Mouse (Mus musculus) ES-E14 (cell line): ENCODE data around the gene Ldhd. TPM values are rescaled to one million over a fixed set of nuclear protein-coding genes. Genes with fewer than 3 reads are reported as not detected.

Source experiments
- DNase-seq: peaks from one replicate; pipeline ENCODE4 v3.0.0-alpha.2; 2013; ENCODE audit warnings: low read depth, low spot score
- H3K27ac ChIP-seq: 2 replicates; pipeline ENCODE4 v1.5.1; 2012; ENCODE audit warnings: low read depth, mild to moderate bottlenecking, low read length, moderate library complexity, mixed read lengths; ENCODE audit not compliant: poor library complexity, insufficient read depth, severe bottlenecking
- H3K36me3 ChIP-seq: 2 replicates; pipeline ENCODE4 v1.6.1; 2012; ENCODE audit warnings: mild to moderate bottlenecking, low read length, moderate library complexity, mixed read lengths; ENCODE audit not compliant: control insufficient read depth, poor library complexity, insufficient read depth, severe bottlenecking
- H3K4me1 ChIP-seq, 2 experiments: fragments of 150-350 bp in 1 of 2; sonication (generic) in 1 of 2; 2 replicates each; pipeline ENCODE4 v1.6.1; 2012; ENCODE audit warnings: low read length in 2 of 2, mild to moderate bottlenecking in 1 of 2, mixed read lengths in 1 of 2; ENCODE audit not compliant: control insufficient read depth in 2 of 2, insufficient read depth in 2 of 2, poor library complexity in 1 of 2
- H3K4me3 ChIP-seq, 2 experiments: fragments of 150-350 bp in 1 of 2; sonication (generic) in 1 of 2; 2 replicates each; pipeline ENCODE4 v1.5.1; 2012; ENCODE audit warnings: low read length in 2 of 2, low read depth in 1 of 2, mild to moderate bottlenecking in 1 of 2, mixed read lengths in 1 of 2; ENCODE audit not compliant: insufficient read depth in 1 of 2, poor library complexity in 1 of 2, severe bottlenecking in 1 of 2
- H3K9ac ChIP-seq: 2 replicates; pipeline ENCODE4 v1.6.1; 2012; ENCODE audit warnings: low read depth, mild to moderate bottlenecking, low read length, mixed read lengths; ENCODE audit not compliant: poor library complexity, insufficient read depth, severe bottlenecking
- H3K9me3 ChIP-seq: fragments of 150-350 bp; sonication (generic); 2 replicates; pipeline ENCODE4 v1.6.1; 2012; ENCODE audit warnings: low read depth, mild to moderate bottlenecking, low read length; ENCODE audit not compliant: control insufficient read depth, insufficient read depth
- CHD2 ChIP-seq: IDR thresholded peaks from 2 replicates; pipeline ENCODE4 v1.6.1; 2014; ENCODE audit warnings: mild to moderate bottlenecking, low read depth, low read length, inconsistent platforms
- HCFC1 ChIP-seq: IDR thresholded peaks from 2 replicates; pipeline ENCODE4 v1.6.1; 2012; ENCODE audit warnings: low read length, inconsistent platforms, borderline replicate concordance; ENCODE audit not compliant: insufficient read depth
- MAFK ChIP-seq: IDR thresholded peaks from 2 replicates; pipeline ENCODE4 v1.6.1; 2014; ENCODE audit warnings: mild to moderate bottlenecking, low read depth, low read length, inconsistent platforms; ENCODE audit not compliant: insufficient read depth
- ZC3H11A ChIP-seq: IDR thresholded peaks from 2 replicates; pipeline ENCODE4 v1.6.1; 2012; ENCODE audit warnings: low read depth, mild to moderate bottlenecking, inconsistent platforms, low read length, borderline replicate concordance
- ZNF384 ChIP-seq: IDR thresholded peaks from 2 replicates; pipeline ENCODE4 v1.6.1; 2012; ENCODE audit warnings: low read depth, low read length, inconsistent platforms
- in situ Hi-C, 2 experiments: fragments of 600-800 bp; cut with MboI; formaldehyde crosslinking; loops; one replicate each; pipeline ENCODE4 v1.15.1; 2025; ENCODE audit warnings: low sequenced_read_pairs in 2 of 2, inconsistent platforms in 1 of 2; ENCODE audit not compliant: unreplicated experiment in 2 of 2
- total RNA-seq: library from RNA; depleted of rRNA; stranded (reverse); fragments of 300-350 nt; gene quantifications from 2 replicates; pipeline ENCODE4 v1.2.3, GENCODE M21; 2012

Ldhd gene
- total RNA-seq, 1 experiment = 0.49 TPM

- no peaks in the 10 kb centered on the region for H3K9me3 ChIP-seq
- in situ Hi-C loops = no loop called here
- H3K9ac ChIP-seq = no peak overlapping the region
- peaks cover 3 to 10% of the 10 kb centered on the region in 2 experiments; a peak in 3 of 4 replicates for H3K4me1 ChIP-seq
- no peak for DNase-seq
- no peak for TF ChIP-seq ZNF384
- no peak for TF ChIP-seq HCFC1
- no peak for TF ChIP-seq CHD2
- no peak for TF ChIP-seq MAFK
- no peak for TF ChIP-seq ZC3H11A
- no peak overlapping the region for H3K4me3 ChIP-seq
- H3K36me3 ChIP-seq = no peaks in the 10 kb centered on the region
- H3K27ac ChIP-seq = no peak overlapping the region
Observed at GRCm38 (mm10) chr8:111607414-111607813, 22.8 kb downstream of the Ldhd start.

- H3K36me3 ChIP-seq = no peaks in the 10 kb centered on the region
- in situ Hi-C loops = no loop called here
- no peaks in the 10 kb centered on the region for H3K9me3 ChIP-seq
Observed at GRCm38 (mm10) chr8:111606961-111607360, 23.2 kb downstream of the Ldhd start.

GRCm38 (mm10) chr8:111604986-111605385 lies 25.2 kb downstream of the Ldhd start:
- no peak for DNase-seq
- Histone ChIP-seq H3K36me3 (no peaks in the 10 kb centered on the region; the same call in 1 of the 2 replicates), H3K27ac (no peak overlapping the region), H3K9me3 (no peaks in the 10 kb centered on the region), H3K4me1 (peaks cover 0 to 2% of the 10 kb centered on the region in 2 experiments; a peak in 1 of 4 replicates), H3K9ac (no peak overlapping the region), H3K4me3 (no peak overlapping the region)
- TF ChIP-seq HCFC1 = no peak
- no peak for TF ChIP-seq CHD2
- TF ChIP-seq ZNF384 = no peak
- TF ChIP-seq MAFK = no peak
- no peak for TF ChIP-seq ZC3H11A
- in situ Hi-C loops = no loop called here

More at GRCm38 (mm10) chr8:111606961-111607360, 23.2 kb downstream of the Ldhd start:
- no peak for DNase-seq
- H3K27ac ChIP-seq = no peak overlapping the region
- no peak overlapping the region for H3K9ac ChIP-seq
- no peak for TF ChIP-seq ZC3H11A
- no peak for TF ChIP-seq HCFC1
- no peak for TF ChIP-seq CHD2
- TF ChIP-seq ZNF384 = no peak
- no peak overlapping the region for H3K4me3 ChIP-seq
- H3K4me1 ChIP-seq = peaks cover 2 to 6% of the 10 kb centered on the region in 2 experiments; a peak in 2 of 4 replicates

GRCm38 (mm10) chr8:111602050-111602449 lies 28.1 kb downstream of the Ldhd start:
- H3K9ac ChIP-seq = no peak overlapping the region
- H3K4me3 ChIP-seq = no peak overlapping the region
- H3K36me3 ChIP-seq = no peaks in the 10 kb centered on the region; the same call in 1 of the 2 replicates
- in situ Hi-C loops = no loop called here
- no peak overlapping the region for H3K27ac ChIP-seq
- TF ChIP-seq HCFC1 (no peak), MAFK (no peak), CHD2 (no peak), ZNF384 (no peak), ZC3H11A (no peak)
- no peaks in the 10 kb centered on the region for H3K4me1 ChIP-seq
- DNase-seq = no peak
- H3K9me3 ChIP-seq = no peaks in the 10 kb centered on the region

- no peaks in the 10 kb centered on the region; the same call in 1 of the 2 replicates for H3K36me3 ChIP-seq
- in situ Hi-C loops = no loop called here
- H3K4me3 ChIP-seq = no peak overlapping the region
- peaks cover 0 to 8% of the 10 kb centered on the region in 2 experiments; a peak in 1 of 4 replicates for H3K4me1 ChIP-seq
- DNase-seq = no peak
- no peak overlapping the region for H3K27ac ChIP-seq
- H3K9me3 ChIP-seq = no peaks in the 10 kb centered on the region
- TF ChIP-seq ZNF384 (no peak), CHD2 (no peak), ZC3H11A (no peak), MAFK (no peak), HCFC1 (no peak)
- H3K9ac ChIP-seq = no peak overlapping the region
Observed at GRCm38 (mm10) chr8:111599707-111600444, 30.3 kb downstream of the Ldhd start.
